Mouse (Mus musculus): ENCODE results near the gene Spock1.

GRCm38 (mm10) chr13:57809603-57810002 lies 98.5 kb downstream of the Spock1 start:
- no peak for TF ChIP-seq CTCF (IDR thresholded peaks at IDR 0.05; ENCODE audit: insufficient read depth, low read length)
- no peak for TF ChIP-seq POLR2A (IDR thresholded peaks at IDR 0.05; ENCODE audit: borderline replicate concordance, extremely low read depth, low read depth, low read length)

All from lung, adult 2 months (tissue).